Mouse (Mus musculus): ENCODE measurements around the gene Gdap1l1.

DNA sequence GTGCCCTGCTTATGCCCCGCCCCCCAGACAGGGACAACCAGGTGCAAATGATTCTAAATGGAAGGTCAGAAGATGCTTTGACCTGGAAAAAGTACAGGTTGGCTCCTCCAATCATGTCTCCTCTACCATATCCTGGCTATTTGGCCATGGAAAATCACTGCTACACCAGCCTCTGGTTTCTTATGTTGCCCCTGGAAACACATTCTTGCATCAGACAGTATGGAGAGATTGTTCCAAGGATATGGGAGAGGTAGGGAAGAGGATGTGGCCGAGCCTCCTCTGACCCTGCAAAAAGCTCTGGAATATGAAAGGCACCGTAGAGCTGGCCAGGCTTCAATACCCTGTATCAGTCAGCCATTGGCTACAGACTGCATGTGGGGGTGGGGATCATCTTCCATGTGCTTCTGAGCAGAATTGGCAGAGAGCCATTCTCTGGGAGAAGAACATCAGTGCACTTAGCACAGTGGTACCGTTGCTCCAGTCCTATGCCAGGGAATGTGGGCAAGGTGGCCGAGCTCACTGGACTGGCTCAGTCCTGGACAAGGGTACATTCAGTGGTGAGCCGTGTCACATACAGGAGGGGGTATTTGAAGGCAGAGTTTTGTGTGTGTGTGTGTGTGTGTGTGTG, 12.5 kb downstream of the Gdap1l1 start:
- no peak for TF ChIP-seq POLR2A (IDR thresholded peaks at IDR 0.05; ENCODE audit: borderline replicate concordance, control insufficient read depth, low read depth, low read length)
- no peak for TF ChIP-seq CTCF (IDR thresholded peaks at IDR 0.05; ENCODE audit: control insufficient read depth, insufficient read depth, low read length)
